Mouse (Mus musculus): Measurements from ENCODE around the gene Otog.

DNA sequence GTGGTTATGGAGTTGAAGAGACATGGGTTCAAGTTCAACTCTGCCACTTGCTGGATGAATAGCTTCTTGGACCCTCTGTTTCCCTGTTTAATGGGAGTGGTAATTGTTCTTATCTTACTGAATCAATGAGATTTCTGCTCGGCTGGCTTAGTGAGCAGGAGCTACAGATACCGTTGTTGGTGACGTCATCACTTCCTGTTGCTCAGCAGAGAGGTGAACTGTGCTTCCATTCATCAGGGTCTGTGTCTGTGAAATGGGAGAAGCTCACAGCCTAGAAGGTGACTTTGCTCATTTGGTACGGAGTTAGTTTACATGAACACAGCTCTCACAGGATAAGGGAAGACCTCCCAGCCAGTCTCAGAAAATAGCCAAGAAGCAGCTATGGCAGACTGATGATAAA, 113.1 kb downstream of the Otog start:
- TF ChIP-seq POLR2A (IDR thresholded peaks at IDR 0.05; ENCODE audit: insufficient read length, low read depth) = no peak
- TF ChIP-seq MYOG (IDR thresholded peaks at IDR 0.05; ENCODE audit: control insufficient read depth in 1 of 3, insufficient read depth in 1 of 3, insufficient read length in 2 of 3, low read depth in 2 of 3) = no peak
- no peak for TF ChIP-seq E2F4 (IDR thresholded peaks at IDR 0.05; ENCODE audit: insufficient read depth)
- TF ChIP-seq CEBPB (IDR thresholded peaks at IDR 0.05; ENCODE audit: insufficient read depth, poor library complexity, severe bottlenecking) = no peak
- no peak for TF ChIP-seq USF1 (IDR thresholded peaks at IDR 0.05; ENCODE audit: low read depth)
- no peak for TF ChIP-seq MAX (IDR thresholded peaks at IDR 0.05; ENCODE audit: low read depth)
- TF ChIP-seq POLR2AphosphoS2 (IDR thresholded peaks at IDR 0.05; ENCODE audit: insufficient read length, low read depth) = no peak

Data from myocyte (in vitro differentiated cells).